Mouse (Mus musculus): ENCODE data around the gene Smoc1.
A peak's percentile ranks its signal among the peaks of the same experiment; 100 is the strongest.

The Smoc1 gene

DNA sequence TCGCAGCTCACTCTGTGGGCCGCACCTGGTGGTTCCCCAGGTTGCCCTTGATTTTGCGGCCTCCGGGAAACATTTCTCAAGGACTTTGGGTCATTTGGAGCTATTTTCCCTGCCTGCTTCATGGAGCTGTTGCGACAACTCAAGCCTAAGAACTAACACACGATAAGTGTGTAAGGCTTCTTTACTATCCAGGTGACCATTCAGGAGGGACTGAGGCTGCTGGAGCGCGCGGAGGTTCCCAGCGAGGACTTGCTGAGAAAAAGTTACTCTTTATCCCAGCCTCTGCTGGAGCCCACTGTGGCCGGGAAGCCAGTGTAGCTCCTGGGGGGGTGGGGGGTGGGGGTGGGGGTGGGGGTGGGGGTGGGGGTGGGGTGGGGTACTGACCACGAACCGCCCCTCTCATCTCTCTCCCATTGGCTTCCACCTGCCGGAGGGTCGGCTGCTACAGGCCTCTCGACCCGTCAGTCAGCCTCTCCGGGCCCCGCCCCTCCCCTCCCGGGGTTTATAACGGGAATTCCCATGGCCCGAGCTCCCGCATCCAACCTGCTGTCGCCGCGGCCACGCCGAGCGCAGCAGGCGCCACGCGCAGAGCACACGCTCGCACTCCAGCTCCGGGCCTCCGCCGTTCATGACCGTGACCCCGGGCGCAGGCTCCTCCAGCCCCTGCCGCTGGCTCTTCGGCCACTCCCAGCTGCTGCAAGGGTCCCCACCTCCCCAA, at the start of gene Smoc1:
Gene Smoc1, plus strand, starts transcription at position 532 of the 718 bp plus-strand sequence.
- DNase-seq (ENCODE audit: low spot score in 2 of 2), result peak; percentile 25 to 42

DNA sequence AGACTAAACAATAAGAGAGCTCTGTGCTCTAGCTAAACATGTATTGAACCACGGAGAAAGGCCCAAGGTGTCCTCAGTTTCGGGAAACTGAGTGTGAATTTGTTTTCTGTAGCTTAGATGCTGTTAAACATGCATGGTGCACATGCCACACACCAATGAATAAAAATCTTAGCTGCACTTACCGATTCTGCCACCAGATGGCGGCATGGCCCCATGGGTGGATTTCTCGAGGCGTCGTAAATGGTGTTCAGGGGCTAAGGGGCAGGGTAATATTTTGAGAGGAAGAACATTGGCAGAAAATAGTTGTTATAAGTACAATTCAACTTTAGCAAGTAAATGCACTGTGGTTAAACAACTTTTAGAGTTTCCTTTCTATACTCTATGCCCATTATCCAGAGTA, 44.3 kb upstream of the Smoc1 start:
- DNase-seq (ENCODE audit: low spot score in 2 of 2), result peak; percentile 18 to 71

DNA sequence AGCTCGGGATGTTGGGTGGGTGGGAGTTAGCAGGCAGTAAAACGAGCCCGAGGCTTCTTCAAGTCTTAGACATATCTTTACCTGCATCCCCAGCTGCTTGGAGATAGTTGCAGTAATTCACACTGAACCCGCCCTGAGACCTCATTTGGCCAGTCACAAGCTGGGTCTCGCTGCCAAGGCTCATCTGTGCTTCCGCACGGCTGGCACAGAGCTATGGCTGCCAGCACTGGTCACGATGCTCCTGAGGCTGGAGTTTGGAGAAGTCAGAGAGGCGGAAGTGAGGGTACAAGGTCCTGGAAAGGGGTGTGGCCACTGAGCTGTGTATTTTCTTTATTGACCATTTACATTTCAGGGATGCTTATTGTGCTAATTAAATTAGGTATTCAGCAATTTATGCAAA, 42.9 kb upstream of the Smoc1 start:
- no peak for DNase-seq (ENCODE audit: low spot score in 2 of 2)

DNA sequence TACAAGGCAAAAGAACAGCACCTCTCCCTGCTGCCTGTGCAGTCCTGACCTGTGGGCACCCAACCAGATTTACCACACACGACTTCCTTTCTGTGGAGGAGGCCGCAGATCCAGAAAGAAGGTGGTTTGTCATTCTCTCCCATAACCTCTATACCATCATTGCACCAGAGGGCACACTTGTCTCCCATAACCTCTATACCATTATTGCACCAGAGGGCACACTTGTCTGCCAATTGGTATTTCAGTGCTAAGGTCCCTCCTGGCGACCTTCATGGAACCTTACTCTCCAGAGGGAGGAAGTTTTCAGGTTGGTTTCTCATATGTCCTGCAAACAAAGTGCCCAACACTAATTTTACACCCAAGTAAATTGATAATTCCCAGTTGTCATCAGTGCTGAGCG, 40.0 kb upstream of the Smoc1 start:
- DNase-seq (ENCODE audit: low spot score in 2 of 2), result no peak

DNA sequence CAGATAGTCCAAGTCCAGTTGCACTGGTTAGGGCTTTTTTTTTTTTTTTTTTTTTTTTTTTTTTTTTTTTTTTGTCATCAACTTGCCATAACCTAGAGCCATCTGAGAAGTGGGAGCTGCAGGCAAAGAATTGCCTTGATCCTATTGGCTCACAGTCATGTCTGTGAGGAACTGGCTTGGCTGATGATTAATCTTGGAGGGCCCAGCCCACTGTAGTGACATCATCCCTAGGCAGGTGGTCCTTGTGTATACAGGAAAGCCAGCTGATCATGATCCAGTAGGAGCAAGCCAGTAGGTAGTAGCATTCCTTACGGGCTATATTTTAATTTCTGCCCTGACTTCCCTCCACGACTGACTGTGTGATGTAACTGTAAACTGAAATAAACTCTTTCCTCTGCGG, 38.3 kb upstream of the Smoc1 start:
- no peak for DNase-seq (ENCODE audit: low spot score in 2 of 2)

DNA sequence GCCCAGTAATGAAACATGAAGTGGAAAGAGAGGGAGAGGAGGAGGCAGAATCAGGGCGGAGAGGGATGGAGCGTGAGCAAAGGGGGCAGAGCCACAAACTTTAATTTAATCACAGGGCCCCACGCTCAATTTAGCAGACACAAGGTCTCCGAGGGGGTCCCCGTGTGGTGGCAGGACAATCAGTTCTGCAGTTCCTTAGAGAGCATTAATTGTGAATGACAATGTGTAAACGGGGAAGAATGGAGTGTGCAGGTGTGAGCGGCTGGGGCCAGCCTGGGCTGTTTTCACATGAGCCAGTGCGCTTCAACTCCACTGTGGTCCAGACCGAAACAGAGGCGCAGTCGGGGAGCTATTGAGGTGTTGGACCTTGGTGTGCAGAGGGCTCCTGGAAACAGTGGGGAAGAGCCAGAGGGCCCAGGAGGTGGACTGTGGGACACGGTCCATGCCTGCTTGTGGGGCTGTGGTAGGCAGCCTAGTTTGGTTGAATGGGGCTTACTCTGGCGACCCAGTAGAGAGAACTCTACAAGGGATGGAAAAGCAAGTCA, 35.6 kb upstream of the Smoc1 start:
- no peak for DNase-seq (ENCODE audit: low spot score in 2 of 2)

DNA sequence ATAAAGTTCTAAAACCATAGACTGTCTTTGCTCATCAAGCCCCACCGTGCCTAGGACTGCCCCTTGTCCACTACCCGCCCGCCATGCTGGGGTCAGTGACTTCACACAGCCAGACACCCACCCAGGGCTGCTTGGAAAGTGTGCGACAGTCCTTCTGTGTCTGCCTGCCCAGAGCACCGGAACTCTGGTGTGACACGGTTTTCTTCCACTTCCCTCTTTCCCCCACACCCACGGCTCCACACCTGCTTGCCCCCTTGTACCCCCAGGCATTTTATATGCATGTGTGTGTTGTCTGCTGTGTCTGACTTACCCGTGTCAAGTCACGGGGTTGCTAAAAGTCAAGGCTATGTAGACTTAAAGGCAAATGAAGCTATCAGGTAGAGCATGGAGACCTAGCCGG, 34.8 kb upstream of the Smoc1 start:
- no peak for DNase-seq (ENCODE audit: low spot score in 2 of 2)

DNA sequence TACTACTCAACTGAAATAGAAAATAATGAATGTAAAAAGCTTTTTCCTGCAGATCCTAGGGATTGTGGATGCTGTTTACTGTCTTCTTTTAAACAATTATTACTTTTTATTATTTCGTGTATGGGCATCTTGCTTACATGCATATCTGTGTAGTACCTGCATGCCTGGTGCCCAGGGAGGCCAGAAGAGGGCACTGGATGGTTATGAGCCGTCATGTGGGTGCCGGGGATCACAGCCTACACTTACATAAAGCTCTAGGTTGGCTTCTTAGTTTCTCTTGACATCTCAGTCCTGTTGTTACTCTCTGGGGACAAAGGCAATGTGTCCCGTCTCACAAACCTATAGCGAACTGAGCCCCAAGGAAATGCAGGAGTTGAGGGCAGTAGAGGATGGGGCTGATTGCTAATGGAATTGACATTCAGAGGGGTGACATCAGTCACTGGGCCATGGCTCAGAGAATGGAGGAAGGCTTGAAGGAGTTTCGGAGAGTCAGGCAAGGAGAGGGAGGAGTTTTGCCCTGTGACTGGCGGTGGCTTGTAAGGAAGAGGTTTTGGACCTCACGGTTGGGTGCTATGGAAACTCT, 34.0 kb upstream of the Smoc1 start:
- DNase-seq (ENCODE audit: low spot score in 2 of 2), result no peak

DNA sequence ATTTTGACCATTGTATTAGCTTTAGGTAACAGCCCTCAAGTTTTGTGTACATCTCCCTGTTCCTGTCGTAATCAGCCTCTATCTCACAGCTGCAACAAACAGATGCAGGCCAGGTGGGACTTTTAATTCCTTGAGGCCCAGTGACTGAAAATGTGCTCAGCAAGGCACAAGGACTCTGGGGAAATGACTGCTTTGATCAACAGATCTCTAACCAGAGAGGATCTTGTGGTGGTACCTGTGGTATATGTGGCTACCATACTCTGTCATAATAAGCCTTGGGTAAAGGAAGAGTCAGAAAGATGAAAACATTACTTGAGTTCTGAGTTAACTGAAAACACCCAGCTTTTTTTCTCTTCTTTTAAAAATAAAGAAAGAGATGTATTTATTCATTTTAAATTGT, 32.8 kb upstream of the Smoc1 start:
- no peak for DNase-seq (ENCODE audit: low spot score in 2 of 2)

DNA sequence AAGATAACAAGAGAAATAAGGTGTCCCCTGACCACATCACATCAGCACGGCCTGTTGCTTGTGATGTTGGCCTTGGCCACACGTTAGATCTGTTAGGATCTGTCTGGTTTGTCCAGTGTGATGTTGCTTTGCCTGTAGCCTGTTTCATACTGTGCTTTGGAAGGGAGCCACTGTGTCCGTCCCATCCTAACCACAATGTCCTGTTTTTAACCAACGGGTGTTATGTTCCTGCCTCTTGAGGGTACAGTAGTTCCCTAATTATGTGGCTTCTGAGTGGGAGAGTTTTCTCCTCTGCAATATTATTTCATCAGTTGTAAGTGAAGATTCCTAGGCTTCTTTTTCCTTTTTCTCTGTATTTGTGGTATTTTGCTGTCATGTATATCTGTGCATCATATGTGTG, 31.3 kb upstream of the Smoc1 start:
- no peak for DNase-seq (ENCODE audit: low spot score in 2 of 2)

DNA sequence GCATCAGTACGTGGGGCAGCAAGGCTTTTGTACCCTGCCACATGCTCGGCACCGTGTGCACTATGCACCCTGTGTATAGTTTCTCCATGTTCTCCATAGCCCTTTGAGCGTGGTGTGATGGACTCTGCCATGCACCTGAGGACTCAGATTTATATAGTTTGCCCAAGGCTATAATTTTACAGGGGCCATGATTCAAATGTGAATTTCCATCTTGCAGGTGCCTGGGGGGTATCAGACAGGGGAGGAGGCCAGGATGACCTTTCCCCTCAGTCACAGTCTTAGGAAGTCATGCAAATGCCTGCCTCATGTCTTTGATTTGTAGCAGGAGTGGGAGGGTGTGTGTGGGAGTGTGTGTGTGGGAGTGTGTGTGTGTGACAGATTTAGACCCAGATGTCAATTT, 29.0 kb upstream of the Smoc1 start:
- DNase-seq (ENCODE audit: low spot score in 2 of 2), result no peak

DNA sequence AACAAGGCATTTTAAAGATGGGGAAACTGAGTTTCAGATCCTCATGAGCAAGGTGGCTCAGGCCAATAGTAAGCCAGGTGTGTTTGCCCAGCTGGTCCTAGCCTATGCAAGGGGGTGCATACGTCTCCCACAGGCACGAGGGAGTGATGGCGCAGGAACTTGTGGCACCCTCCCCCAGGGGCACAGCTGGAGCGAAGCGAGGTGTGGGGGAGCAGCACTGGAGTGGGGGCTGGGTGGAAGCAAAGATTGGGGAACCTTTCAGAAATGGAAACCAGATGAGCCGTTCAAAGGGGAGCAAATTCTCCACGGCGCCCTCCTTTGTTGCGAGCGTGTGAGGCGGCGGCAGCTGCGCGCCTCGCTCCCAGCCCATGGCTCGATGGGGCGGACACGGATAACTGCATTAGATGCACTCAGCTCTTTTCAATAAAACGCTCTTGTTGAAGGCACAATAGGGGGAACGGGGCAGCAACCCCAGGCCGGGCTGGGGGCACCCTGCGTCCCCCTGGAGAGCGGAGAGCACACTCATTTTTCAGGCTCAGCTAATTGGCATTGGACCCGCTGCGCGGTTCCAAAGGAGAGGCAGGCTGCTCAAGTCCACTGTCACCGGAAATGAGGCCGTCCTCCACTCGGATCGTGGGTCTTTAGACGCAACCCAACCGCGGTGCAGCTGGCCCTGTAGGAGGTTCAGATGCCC, 27.9 kb upstream of the Smoc1 start:
- no peak for DNase-seq (ENCODE audit: low spot score in 2 of 2)

DNA sequence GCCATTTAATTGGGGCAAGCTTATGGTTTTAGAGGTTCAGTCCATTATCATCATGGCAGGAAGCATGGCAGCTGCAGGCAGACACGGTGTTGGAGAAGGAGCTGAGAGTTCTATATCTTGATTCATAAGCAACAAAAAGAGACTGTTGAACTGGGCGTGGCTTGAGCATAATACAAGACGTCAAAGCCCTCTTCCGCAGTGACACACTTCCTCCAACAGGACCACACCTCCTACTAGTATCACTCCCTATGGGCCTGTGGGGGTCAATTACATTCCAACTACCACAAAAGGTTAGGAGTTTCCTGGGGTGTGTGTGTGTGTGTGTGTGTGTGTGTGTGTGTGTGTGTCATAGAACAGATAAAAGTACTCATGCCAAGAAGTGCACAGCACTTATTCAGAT, 25.7 kb upstream of the Smoc1 start:
- DNase-seq (ENCODE audit: low spot score in 2 of 2), result no peak

DNA sequence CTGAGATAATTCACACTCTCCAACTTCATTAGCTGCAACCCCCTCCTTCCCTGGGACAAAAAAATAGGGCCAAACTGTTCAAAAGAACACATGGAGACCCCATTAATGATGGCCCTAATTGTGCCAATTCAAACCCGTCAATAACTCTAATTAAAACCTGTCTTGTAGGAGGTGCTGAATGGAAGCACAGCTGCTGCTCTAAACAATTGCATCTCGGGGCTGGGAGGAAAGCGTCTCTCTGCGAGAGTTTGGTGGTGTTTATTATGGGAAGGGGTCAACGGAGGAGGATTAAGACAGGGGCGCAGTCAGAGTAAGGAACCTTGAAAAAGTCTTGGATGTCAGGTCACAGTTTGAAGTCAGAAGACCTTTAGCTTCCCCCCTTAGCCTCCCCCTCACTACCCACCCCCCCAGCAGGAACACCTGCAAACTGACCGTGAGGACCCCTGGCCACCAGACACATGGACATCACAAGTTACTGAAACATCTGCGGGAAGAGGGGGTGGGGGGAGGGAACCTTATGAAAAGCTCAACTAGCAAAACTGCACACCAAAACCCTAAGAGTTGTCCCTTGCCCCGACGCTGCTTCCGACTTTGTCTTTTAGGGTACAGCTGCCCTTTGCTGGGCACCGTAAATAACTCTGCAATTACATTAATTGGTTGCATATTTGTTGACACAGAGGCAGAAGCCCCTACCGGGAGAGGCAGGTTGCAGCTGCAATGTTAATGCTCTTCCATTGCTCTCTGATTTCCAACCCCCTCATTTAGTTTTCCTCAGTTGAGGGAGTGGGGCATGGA, 23.6 kb upstream of the Smoc1 start:
- DNase-seq (ENCODE audit: low spot score in 2 of 2), result no peak

DNA sequence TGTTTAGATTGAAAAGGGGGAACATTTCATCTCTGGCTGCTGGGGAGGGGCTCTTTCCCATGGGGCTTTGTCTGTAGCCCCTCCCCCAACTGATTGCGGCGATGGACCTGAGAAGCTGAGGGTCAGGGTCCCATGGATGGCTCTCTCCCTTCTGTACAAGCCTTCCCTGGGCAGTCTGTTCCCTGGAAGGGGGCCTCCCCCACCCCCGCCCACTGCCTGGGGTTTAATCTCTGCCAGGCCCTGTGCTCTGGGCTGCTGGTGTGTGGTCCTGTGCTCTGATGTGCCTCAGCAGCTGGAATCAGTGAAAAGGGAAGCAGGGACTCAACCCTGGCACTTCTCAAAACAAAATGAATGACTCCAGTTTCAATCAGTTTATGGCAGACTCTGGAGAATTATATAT, 16.8 kb upstream of the Smoc1 start:
- no peak for DNase-seq (ENCODE audit: low spot score in 2 of 2)

DNA sequence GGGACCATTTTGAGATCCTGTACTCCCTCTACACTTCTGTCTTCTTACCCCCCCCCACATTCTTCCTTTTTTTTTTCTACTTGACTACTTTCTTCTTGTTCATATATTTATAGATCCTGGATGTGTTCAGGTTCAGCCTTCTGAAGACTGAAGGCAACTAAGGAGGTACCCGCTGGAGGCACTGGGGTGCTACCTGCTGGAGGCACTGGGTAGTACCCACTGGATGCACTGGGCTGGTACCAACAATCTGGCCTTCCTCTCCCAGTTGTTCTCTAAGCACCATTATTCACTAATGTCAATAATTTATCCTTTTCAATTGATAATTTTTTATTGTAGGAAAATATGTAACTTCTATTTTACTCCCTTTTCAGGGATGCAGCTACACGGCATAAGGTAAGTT, 14.6 kb upstream of the Smoc1 start:
- DNase-seq (ENCODE audit: low spot score in 2 of 2), result no peak

DNA sequence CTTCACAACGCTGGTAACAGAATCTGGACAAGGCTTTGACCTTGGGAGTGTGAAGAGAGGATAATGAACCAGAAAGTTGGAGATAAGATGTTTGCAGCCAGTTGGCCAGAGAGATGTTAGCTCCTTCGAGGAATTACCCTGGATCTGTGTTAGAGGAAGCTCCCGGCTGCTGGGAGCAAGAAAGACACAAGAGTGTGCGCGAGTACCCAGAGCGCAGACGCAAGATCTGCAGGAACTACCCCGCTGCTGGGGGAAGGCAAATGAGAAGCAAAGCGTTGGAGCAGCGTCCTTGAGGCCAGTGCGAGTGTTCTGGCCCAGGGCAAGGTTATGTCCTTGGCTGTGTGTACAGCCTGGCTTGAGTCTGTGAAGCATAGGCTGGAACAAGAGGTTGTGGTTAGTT, 13.1 kb upstream of the Smoc1 start:
- DNase-seq (ENCODE audit: low spot score in 2 of 2), result no peak

DNA sequence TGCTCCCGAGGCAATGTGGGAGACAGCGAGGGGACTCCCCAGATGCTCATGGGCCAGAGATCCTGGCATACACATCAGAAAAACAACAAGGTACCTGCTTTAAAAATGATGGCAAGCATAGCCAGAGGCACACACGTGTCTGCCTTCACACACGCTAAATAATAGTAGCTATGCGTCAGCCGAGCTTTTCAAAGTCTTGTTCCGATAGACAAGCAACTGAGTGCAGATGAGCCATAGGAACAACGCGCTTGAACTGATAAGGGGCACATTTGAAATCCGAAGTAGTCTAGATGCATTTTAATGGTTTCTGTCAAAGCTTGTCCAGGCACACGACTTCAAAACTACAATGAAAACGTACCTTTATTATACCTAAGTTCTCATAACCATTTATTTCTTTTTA, 9.0 kb upstream of the Smoc1 start:
- no peak for DNase-seq (ENCODE audit: low spot score in 2 of 2)

DNA sequence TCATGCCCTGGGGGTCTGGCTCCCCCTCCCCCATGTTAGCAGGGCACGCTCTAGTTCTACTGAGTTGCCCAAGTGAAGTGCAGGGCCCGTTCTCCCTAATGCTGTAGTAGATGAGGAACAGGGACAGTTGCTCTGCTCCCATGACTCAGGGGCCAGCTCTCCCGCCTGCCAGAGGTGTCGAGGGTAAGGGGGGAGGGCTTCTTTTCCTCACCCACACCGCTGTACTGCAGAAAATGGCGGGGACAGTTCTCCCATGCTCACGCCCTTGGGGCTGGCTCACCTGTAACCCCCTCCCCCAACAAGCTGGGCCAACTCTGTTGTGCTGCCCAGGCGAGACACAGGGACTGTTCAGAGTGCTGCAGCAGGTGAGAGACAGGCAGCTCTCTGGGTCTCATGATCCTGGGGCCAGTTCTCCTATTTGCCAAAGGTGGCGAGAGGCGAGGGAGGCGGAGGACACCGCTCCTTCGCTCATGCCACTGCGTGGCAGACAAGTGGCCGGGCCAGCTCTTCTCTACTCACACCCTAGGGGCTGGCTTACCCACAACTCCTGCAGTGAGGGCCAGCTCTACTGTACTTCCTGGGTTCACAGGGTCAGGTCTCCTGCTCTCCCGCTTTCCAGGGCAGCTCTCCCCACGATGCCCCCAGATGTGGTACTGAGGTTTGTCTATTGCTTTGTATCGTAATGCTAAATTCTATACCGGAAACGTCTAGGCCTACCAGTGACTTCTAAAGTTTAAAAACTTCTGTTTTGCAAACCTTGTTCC, 7.9 kb upstream of the Smoc1 start:
- no peak for DNase-seq (ENCODE audit: low spot score in 2 of 2)

DNA sequence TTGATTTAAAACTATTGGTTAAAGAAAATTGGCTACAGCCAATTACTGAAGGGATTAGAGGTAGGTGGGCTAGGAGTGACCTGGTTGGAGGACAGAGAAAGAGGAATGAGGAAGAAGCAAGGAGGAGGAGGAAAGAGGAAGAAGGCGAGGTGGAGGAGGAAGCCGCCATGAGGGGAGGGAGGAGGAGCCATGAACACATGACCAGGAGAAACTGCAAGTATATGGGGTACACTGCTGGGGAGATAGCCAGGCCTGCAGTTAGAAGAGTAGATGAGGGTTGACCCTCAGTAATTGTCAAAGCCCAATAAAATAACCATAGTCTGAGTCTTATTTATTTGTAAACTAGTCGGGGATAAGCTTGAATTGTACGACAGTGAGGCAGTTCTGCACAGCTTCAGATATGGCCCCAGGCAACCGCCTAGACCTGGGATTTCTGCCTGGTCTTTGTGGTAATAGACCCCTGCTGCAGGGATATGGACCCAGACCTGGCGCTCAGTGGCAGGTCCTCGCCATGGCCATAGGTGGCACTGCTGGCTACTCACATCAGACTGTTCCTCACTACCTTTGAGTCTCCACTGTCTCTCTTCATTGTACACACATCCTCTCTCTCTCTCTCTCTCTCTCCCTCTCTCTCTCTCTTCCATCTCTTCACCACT, 7.2 kb upstream of the Smoc1 start:
- no peak for DNase-seq (ENCODE audit: low spot score in 2 of 2)

DNA sequence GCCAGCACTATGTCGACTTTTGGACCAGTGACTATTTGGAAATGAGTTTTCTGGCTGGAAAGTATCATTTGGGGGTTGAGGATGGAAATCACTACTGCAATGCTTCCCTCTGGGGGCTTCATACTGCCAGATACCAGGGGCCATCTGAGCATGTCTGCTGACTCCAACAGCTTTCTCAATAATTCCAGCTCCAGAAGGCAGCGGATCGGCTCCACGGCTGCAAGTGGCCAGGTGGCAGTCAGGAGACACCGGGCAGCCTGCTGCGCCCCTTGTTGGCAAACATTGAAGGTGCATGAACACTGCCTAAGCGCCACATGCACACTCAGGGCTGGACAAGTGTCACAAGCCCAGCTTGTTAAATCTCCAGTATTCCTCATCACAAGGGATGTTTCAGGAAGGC, 2.2 kb upstream of the Smoc1 start:
- no peak for DNase-seq (ENCODE audit: low spot score in 2 of 2)

All from urinary bladder, adult 18-20 months (tissue).